Mouse (Mus musculus) C2C12 (cell line): Measurements from ENCODE around the gene Psap. TPM values are rescaled to one million over a fixed set of nuclear protein-coding genes. Genes with fewer than 3 reads are reported as not detected.

Source experiments
- H3K27me3 ChIP-seq: one replicate; pipeline ENCODE4 v1.6.1; 2011; ENCODE audit not compliant: control insufficient read depth, insufficient read depth, insufficient read length
- H3K36me3 ChIP-seq: one replicate; pipeline ENCODE4 v1.6.1; 2011; ENCODE audit not compliant: control insufficient read depth, insufficient read depth
- H3K4me3 ChIP-seq: one replicate; pipeline ENCODE4 v1.5.1; 2011; ENCODE audit warnings: mild to moderate bottlenecking, control low read depth; ENCODE audit not compliant: poor library complexity, insufficient read depth, severe bottlenecking
- H3K79me2 ChIP-seq: one replicate; pipeline ENCODE4 v1.6.1; 2011; ENCODE audit not compliant: control insufficient read depth, insufficient read depth
- H3K79me3 ChIP-seq: one replicate; pipeline ENCODE4 v1.6.1; 2011; ENCODE audit warnings: low read depth, control low read depth
- H3ac ChIP-seq: one replicate; pipeline ENCODE3; 2011; ENCODE audit warnings: low read depth; ENCODE audit not compliant: control insufficient read depth, insufficient read length
- CEBPB ChIP-seq: IDR thresholded peaks from one replicate; pipeline ENCODE4 v1.6.1; 2011; ENCODE audit warnings: low read depth, mild to moderate bottlenecking, control low read depth, moderate library complexity
- CTCF ChIP-seq: IDR thresholded peaks from one replicate; pipeline ENCODE4 v1.5.1; 2011; ENCODE audit not compliant: control insufficient read depth, insufficient read depth, insufficient read length
- FOSL1 ChIP-seq: IDR thresholded peaks from one replicate; pipeline ENCODE4 v1.8.0; 2011; ENCODE audit warnings: mild to moderate bottlenecking, low read length; ENCODE audit not compliant: poor library complexity, insufficient read depth, severe bottlenecking
- MAX ChIP-seq: IDR thresholded peaks from one replicate; pipeline ENCODE4 v1.6.1; 2011; ENCODE audit warnings: mild to moderate bottlenecking, control low read depth
- MYOD1 ChIP-seq: IDR thresholded peaks from one replicate; pipeline ENCODE4 v1.6.1; 2011; ENCODE audit warnings: low read depth; ENCODE audit not compliant: control insufficient read depth, insufficient read length
- MYOG ChIP-seq: IDR thresholded peaks from one replicate; pipeline ENCODE4 v1.6.1; 2011; ENCODE audit not compliant: control insufficient read depth, insufficient read length; ENCODE audit errors: extremely low read depth
- USF1 ChIP-seq: IDR thresholded peaks from one replicate; pipeline ENCODE4 v1.6.1; 2011; ENCODE audit warnings: low read depth, mild to moderate bottlenecking, control low read depth, moderate library complexity
- polyA plus RNA-seq: library from polyadenylated mRNA; unstranded; fragments of >200 nt; fragmentation: generic; extraction: Trizol; gene quantifications from one replicate; pipeline ENCODE4 v1.2.1, GENCODE M21; 2012; ENCODE audit warnings: missing spikeins

Psap gene
- polyA plus RNA-seq, 1 experiment: 439 TPM

GRCm38 (mm10) chr10:60292209-60292608 lies 14.8 kb downstream of the Psap start:
- H3K79me2 ChIP-seq: peaks cover 54% of the 10 kb centered on the region
- no peak overlapping the region for H3ac ChIP-seq
- H3K79me3 ChIP-seq: peaks cover 43% of the 10 kb centered on the region
- H3K27me3 ChIP-seq: no peaks in the 10 kb centered on the region
- H3K36me3 ChIP-seq: peaks cover 51% of the 10 kb centered on the region
- H3K4me3 ChIP-seq: no peak overlapping the region
- TF ChIP-seq MAX (no peak), MYOD1 (no peak), USF1 (no peak), MYOG (no peak), FOSL1 (no peak), CEBPB (no peak), CTCF (no peak)

- Histone ChIP-seq H3ac (no peak overlapping the region), H3K36me3 (peaks cover 74% of the 10 kb centered on the region), H3K79me2 (peaks cover 30% of the 10 kb centered on the region), H3K79me3 (peaks cover 19% of the 10 kb centered on the region), H3K4me3 (no peak overlapping the region), H3K27me3 (no peaks in the 10 kb centered on the region)
- no peak for TF ChIP-seq MYOD1
- TF ChIP-seq CEBPB: no peak
- TF ChIP-seq CTCF: no peak
- TF ChIP-seq MAX: no peak
- TF ChIP-seq USF1: no peak
- TF ChIP-seq MYOG: no peak
- TF ChIP-seq FOSL1: no peak
These were observed 17.2 kb downstream of the Psap start for GRCm38 (mm10) chr10:60294621-60295020.

DNA sequence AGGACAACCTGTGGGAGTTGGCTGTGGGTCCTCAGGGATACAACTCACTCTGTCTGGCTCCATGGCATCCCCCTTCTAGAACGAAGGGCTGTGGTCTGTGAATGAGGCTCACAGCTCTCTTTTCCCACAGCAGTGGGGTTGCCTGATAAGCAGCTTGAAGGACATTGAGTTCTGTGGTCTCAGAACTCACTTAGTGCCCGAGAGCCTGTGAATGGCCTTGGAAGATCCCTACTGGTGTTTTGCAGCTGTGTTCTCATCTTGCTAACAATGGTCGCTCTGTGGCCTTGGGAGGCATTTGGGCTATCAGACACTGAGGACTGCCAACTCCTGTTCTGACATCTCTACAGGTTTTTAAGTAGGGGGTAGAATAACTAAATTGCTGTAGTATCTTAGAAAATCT lies 17.9 kb downstream of the Psap start:
- H3K36me3 ChIP-seq: peaks cover 82% of the 10 kb centered on the region
- peaks cover 22% of the 10 kb centered on the region for H3K79me2 ChIP-seq
- H3K79me3 ChIP-seq: peaks cover 13% of the 10 kb centered on the region
- TF ChIP-seq CEBPB (no peak), USF1 (no peak), MAX (no peak), MYOG (no peak), MYOD1 (no peak), CTCF (no peak)
- H3K4me3 ChIP-seq: no peak overlapping the region
- H3ac ChIP-seq: no peak overlapping the region
- H3K27me3 ChIP-seq: no peaks in the 10 kb centered on the region

GRCm38 (mm10) chr10:60296027-60296426 lies 18.6 kb downstream of the Psap start:
- Histone ChIP-seq H3K36me3 (peaks cover 87% of the 10 kb centered on the region), H3K4me3 (no peak overlapping the region), H3K79me3 (peaks cover 8% of the 10 kb centered on the region), H3K27me3 (no peaks in the 10 kb centered on the region), H3K79me2 (peaks cover 16% of the 10 kb centered on the region), H3ac (no peak overlapping the region)
- TF ChIP-seq USF1 (no peak), CTCF (no peak), CEBPB (no peak), MYOG (no peak), MAX (no peak), FOSL1 (no peak), MYOD1 (no peak)

GRCm38 (mm10) chr10:60299636-60300035 lies 22.2 kb downstream of the Psap start:
- Histone ChIP-seq H3K36me3 (peaks cover 77% of the 10 kb centered on the region), H3K79me2 (no peaks in the 10 kb centered on the region), H3K79me3 (no peaks in the 10 kb centered on the region), H3K27me3 (no peaks in the 10 kb centered on the region), H3K4me3 (no peak overlapping the region), H3ac (no peak overlapping the region)
- TF ChIP-seq MYOD1 (no peak), MYOG (no peak), USF1 (no peak), FOSL1 (no peak), CEBPB (no peak), CTCF (no peak), MAX (no peak)

GRCm38 (mm10) chr10:60303419-60303818 lies 26.0 kb downstream of the Psap start:
- H3ac ChIP-seq: no peak overlapping the region
- H3K79me2 ChIP-seq: no peaks in the 10 kb centered on the region
- H3K79me3 ChIP-seq: no peaks in the 10 kb centered on the region
- H3K36me3 ChIP-seq: peaks cover 43% of the 10 kb centered on the region
- no peak overlapping the region for H3K4me3 ChIP-seq
- TF ChIP-seq USF1 (no peak), CEBPB (no peak), MAX (no peak), MYOD1 (no peak), FOSL1 (no peak), CTCF (no peak), MYOG (no peak)
- H3K27me3 ChIP-seq: no peaks in the 10 kb centered on the region
